Mouse (Mus musculus): ENCODE measurements around the gene Adgrb3. TPM values are rescaled to one million over a fixed set of nuclear protein-coding genes. Genes with fewer than 3 reads are reported as not detected.

Gene Adgrb3
- 35.7 and 47.2 TPM in 2 replicates for polyA plus RNA-seq (2012; rRNA removed)

DNA sequence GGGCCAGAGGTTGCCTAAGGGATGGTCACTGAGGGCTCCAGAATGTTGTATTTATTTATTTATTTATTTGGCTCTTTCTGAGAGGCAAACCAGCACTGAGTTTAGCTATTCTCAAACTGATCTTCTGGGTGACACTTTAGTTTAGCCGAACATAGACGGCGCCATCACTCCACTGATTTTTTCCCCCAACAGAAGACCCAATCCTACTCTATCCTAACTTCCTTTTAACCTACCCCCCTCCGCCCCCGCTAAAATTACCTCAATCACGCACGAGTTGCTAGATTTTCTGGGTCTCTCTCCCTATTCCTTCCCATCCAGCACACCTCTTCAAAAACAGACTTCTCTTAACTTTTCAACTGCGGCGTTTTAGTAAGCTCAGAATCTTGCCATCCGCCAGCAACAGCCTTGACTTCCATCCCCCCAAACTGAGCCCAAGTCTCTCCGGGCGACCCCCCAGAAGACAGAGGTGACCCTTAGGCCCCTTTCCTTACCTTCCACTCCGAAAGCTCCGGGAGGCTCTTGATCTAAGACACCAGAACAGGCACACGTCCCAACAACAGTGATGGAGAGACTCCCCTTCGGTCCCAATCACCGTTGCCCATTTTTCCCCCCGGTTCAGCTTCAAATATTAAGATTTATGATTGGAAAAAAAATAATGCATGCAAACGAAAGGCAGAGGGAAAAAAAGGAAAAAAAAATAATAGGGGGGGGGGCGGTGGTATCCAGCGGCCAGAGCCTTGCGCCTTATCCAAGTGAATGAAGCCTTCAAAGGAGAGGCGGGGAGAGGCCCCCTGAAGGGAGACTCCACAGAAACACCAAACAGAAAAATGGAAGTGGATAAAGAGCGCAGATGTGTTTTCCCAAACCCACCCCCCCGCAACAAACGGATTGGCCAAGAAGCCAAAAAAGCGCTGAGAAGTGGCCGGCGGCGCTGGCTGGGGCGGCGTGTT lies at the start of gene Adgrb3:
TSS of gene Adgrb3 (minus strand) at position 737 of the 950 bp plus-strand sequence.
- DNase-seq (ENCODE audit: low read depth), result peak; percentile 85
- TF ChIP-seq POLR2A (IDR thresholded peaks at IDR 0.05; ENCODE audit: borderline replicate concordance, extremely low read depth, insufficient read depth, insufficient read length, poor library complexity, severe bottlenecking) (no peak), CTCF (IDR thresholded peaks at IDR 0.05; ENCODE audit: borderline replicate concordance, extremely low read depth, insufficient read depth, insufficient read length) (peak; percentile 11; the same call in 1 of the 2 replicates)

- DNase-seq (ENCODE audit: low read depth), result no peak
Observed at GRCm38 (mm10) chr1:25877526-25877925, 48.0 kb upstream of the Adgrb3 start.

DNA sequence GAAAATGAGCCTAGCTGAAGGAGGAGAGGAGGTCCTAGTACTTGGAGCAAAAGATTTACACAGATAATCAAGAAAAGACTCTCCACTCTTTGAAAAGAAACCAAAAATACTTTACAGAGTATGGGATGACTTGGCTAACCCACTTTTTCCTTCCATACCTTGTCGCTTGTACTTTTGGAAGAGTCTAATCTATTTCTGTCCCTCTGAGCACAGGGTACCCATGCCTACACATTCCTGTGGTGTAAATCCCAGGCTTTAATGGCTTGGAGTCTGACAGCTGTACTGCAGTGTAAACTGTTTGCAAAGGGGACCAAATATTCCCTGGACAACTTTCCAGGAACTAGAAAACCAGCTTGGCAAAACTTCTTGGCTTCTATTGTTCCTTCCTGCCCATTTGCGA lies 28.0 kb upstream of the Adgrb3 start:
- no peak for TF ChIP-seq CTCF (IDR thresholded peaks at IDR 0.05; ENCODE audit: borderline replicate concordance, extremely low read depth, insufficient read depth, insufficient read length)
- no peak for TF ChIP-seq POLR2A (IDR thresholded peaks at IDR 0.05; ENCODE audit: borderline replicate concordance, extremely low read depth, insufficient read depth, insufficient read length, poor library complexity, severe bottlenecking)
- DNase-seq (ENCODE audit: low read depth), result no peak

More at GRCm38 (mm10) chr1:25877526-25877925, 48.0 kb upstream of the Adgrb3 start:
- TF ChIP-seq CTCF (IDR thresholded peaks at IDR 0.05; ENCODE audit: borderline replicate concordance, extremely low read depth, insufficient read depth, insufficient read length), result no peak
- no peak for TF ChIP-seq POLR2A (IDR thresholded peaks at IDR 0.05; ENCODE audit: borderline replicate concordance, extremely low read depth, insufficient read depth, insufficient read length, poor library complexity, severe bottlenecking)

DNA sequence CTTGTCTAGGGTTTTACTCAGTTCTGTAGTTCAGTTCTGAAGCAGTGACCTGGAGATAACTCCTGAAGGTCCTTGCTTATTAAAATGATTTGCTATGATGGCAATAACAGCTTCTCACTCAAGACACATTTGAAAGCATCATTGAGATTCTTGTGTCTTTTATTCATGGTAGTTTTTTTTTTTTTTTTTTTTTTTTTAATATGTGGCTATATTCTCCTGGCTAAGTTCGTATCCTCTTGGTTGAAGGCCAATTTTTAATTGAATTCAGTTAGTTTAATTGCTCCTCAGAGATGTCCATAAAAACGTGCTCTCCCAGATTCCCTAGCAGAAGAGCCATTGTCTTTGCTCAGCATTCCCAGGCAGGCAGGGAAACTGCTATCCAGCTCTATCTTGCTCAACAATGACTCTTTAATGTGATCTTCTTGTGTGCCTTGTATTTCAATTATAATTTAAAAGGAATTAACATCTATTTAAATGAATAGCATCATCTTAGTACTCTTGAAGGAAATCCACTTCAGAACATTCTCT lies 25.0 kb upstream of the Adgrb3 start:
- peak; percentile 43 for DNase-seq (ENCODE audit: low read depth)
- TF ChIP-seq POLR2A (IDR thresholded peaks at IDR 0.05; ENCODE audit: borderline replicate concordance, extremely low read depth, insufficient read depth, insufficient read length, poor library complexity, severe bottlenecking) (no peak), CTCF (IDR thresholded peaks at IDR 0.05; ENCODE audit: borderline replicate concordance, extremely low read depth, insufficient read depth, insufficient read length) (no peak)

DNA sequence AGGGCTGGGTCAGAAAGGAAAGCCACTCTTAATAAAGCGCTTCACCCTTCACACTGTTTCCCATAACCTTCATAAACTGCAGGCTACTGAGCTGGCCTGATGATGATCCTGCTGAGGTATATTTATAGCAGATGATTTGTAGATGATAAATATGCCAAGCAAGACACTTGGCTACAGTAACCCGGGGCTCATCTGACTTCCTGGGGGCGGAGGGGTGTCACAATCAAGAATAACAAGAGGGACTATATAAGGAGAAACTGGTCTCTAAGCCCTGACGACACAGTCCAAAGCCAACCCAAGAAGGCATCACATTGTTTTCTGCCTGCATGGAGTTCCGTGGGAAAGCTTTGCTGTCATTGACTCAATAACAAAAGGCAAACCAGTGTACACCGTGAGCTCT lies 2.8 kb upstream of the Adgrb3 start:
- DNase-seq (ENCODE audit: low read depth), result peak; percentile 41
- TF ChIP-seq CTCF (IDR thresholded peaks at IDR 0.05; ENCODE audit: borderline replicate concordance, extremely low read depth, insufficient read depth, insufficient read length), result no peak
- TF ChIP-seq POLR2A (IDR thresholded peaks at IDR 0.05; ENCODE audit: borderline replicate concordance, extremely low read depth, insufficient read depth, insufficient read length, poor library complexity, severe bottlenecking), result no peak

- no peak for DNase-seq (ENCODE audit: low read depth)
Observed at GRCm38 (mm10) chr1:25831521-25831900, 2.0 kb upstream of the Adgrb3 start.

GRCm38 (mm10) chr1:25830757-25831520 lies 1.4 kb upstream of the Adgrb3 start:
- TF ChIP-seq POLR2A (IDR thresholded peaks at IDR 0.05; ENCODE audit: borderline replicate concordance, extremely low read depth, insufficient read depth, insufficient read length, poor library complexity, severe bottlenecking), result no peak
- DNase-seq (ENCODE audit: low read depth), result peak; percentile 75

More at GRCm38 (mm10) chr1:25831521-25831900, 2.0 kb upstream of the Adgrb3 start:
- no peak for TF ChIP-seq CTCF (IDR thresholded peaks at IDR 0.05; ENCODE audit: borderline replicate concordance, extremely low read depth, insufficient read depth, insufficient read length)
- no peak for TF ChIP-seq POLR2A (IDR thresholded peaks at IDR 0.05; ENCODE audit: borderline replicate concordance, extremely low read depth, insufficient read depth, insufficient read length, poor library complexity, severe bottlenecking)

GRCm38 (mm10) chr1:25829921-25830751 lies 629 bp upstream of the Adgrb3 start:
- DNase-seq (ENCODE audit: low read depth), result peak; percentile 94
- TF ChIP-seq CTCF (IDR thresholded peaks at IDR 0.05; ENCODE audit: borderline replicate concordance, extremely low read depth, insufficient read depth, insufficient read length), result no peak
- TF ChIP-seq POLR2A (IDR thresholded peaks at IDR 0.05; ENCODE audit: borderline replicate concordance, extremely low read depth, insufficient read depth, insufficient read length, poor library complexity, severe bottlenecking), result peak; percentile 36; the same call in 1 of the 2 replicates

DNA sequence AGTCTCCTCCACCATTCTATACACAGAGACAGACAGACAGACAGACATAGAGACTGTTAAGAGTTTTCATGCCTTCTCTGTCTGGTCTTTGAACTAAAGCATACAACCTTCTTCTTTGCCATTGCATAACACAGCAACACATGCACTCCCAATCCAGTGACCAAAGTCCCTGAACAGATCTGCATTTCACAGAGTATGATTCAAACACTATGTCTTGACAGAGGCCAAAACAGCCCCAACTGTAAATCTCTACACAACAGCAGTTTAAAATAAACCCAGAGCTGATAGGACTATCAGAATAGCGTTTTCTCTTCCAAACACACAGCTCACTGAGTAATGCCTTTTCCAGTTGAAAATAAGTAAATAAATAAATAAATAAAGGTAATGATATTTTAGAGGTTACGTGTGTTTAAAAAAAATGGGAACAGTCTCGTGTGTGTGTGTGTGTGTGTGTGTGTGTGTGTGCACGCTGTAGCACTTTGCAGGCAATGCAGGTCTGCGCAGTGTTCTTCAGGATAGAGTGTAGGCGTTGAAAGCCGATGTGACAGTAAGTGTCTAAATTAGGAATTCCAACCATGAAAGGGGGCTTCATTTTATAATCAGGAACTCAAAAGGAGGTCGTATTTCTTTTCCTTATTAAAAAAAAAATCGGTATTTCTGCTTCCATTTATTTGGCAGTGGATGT lies 1.3 kb downstream of the Adgrb3 start:
- DNase-seq (ENCODE audit: low read depth), result peak; percentile 43
- TF ChIP-seq POLR2A (IDR thresholded peaks at IDR 0.05; ENCODE audit: borderline replicate concordance, extremely low read depth, insufficient read depth, insufficient read length, poor library complexity, severe bottlenecking), result no peak
- no peak for TF ChIP-seq CTCF (IDR thresholded peaks at IDR 0.05; ENCODE audit: borderline replicate concordance, extremely low read depth, insufficient read depth, insufficient read length)

DNA sequence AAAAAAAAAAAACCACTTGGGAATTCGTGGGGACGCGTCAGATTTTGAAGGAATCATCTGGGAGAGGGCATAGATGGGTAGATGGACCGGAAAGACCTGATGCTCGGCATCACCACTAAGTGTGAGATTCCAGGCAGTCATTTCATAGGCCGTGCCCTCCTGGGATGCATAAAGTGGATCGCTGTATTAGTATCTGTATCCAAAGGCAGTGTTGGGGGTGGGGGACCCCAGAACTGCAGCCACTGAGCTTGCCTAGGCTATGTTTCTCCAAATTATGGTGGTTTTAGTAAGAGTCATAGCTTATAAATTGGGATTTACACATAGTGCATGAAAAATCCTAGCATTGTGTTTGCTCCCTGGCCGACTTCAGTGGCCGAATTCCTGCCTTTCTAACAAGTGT lies 2.1 kb downstream of the Adgrb3 start:
- TF ChIP-seq CTCF (IDR thresholded peaks at IDR 0.05; ENCODE audit: borderline replicate concordance, extremely low read depth, insufficient read depth, insufficient read length) (no peak), POLR2A (IDR thresholded peaks at IDR 0.05; ENCODE audit: borderline replicate concordance, extremely low read depth, insufficient read depth, insufficient read length, poor library complexity, severe bottlenecking) (no peak)
- DNase-seq (ENCODE audit: low read depth), result peak; percentile 17

Data from brain, embryonic 14.5 days (tissue).